Mouse (Mus musculus): Measurements from ENCODE around the gene Hlx.

GRCm38 (mm10) chr1:184715693-184716092, 16.7 kb downstream of the Hlx start:
- TF ChIP-seq MYOD1 (IDR thresholded peaks at IDR 0.05; ENCODE audit: control insufficient read depth, insufficient read length, low read depth) (no peak), MAX (IDR thresholded peaks at IDR 0.05) (no peak), CTCF (IDR thresholded peaks at IDR 0.05; ENCODE audit: control insufficient read depth, insufficient read depth, insufficient read length) (no peak), USF1 (IDR thresholded peaks at IDR 0.05; ENCODE audit: low read depth) (no peak), MYOG (IDR thresholded peaks at IDR 0.05; ENCODE audit: control insufficient read depth, extremely low read depth, insufficient read length) (no peak), CEBPB (IDR thresholded peaks at IDR 0.05; ENCODE audit: low read depth) (no peak), FOSL1 (IDR thresholded peaks at IDR 0.05; ENCODE audit: insufficient read depth, low read length, poor library complexity, severe bottlenecking) (no peak)
